27 mouse cellular contexts compared by ENCODE assay signal in the genomic region with DNA sequence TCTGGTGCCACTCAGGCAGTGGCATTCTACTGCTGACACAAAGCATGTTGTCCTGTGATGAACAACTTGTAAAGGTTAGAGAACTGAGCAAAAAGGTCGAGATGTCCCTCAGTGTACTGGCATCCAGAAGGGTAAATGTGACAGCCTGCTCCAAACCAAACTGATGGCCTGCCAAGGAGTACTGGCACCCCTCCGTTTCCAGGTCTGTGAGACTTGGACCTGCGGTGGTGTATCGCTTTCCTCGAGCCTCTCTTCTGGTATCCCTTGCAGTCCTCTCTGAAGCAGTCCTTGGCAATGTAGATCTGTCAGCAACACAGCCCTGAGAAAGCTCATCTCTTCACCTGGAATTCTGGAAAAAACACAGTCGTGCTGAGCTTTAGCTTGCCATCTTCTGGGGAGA. TPM values are rescaled to one million over a fixed set of nuclear protein-coding genes. Genes with fewer than 3 reads are reported as not detected.
DNase-seq lines count a peak whose midpoint lies in the region; ATAC-seq and TF ChIP-seq lines count a peak whose summit lies in the region.
"Had no signal": no experiment of that assay in that cellular context is flagged by ENCODE, and none has a peak within 500 bp of the region (broad histone marks: within the 10 kb centered on the region; RNA-seq: fewer than 3 reads in every experiment).

No protein-coding gene starts in this region.

- H3K4me1 ChIP-seq in kidney, embryonic 16.5 days (ENCODE audit: insufficient read depth, low read length) = peaks cover 25% of the 10 kb centered on the region
- H3K4me1 ChIP-seq in hindbrain, postnatal 0 days (ENCODE audit: insufficient read depth, low read length) = no peaks in the 10 kb centered on the region

- no peak overlapping the region for H3K27ac ChIP-seq in kidney, embryonic 16.5 days (ENCODE audit: low read length)
- H3K27ac ChIP-seq in hindbrain, postnatal 0 days = no peak overlapping the region
- H3K27ac ChIP-seq: embryonic facial prominence, embryonic 15.5 days; forebrain, embryonic 15.5 days; heart, embryonic 10.5 days; kidney, embryonic 15.5 days; liver, embryonic 14.5 days; midbrain, embryonic 13.5 days had no signal

- 90% methylated on average over 6 of the region's 6 CpGs for WGBS in kidney, embryonic 16.5 days
- 72% methylated on average over 6 of the region's 6 CpGs for WGBS in hindbrain, postnatal 0 days

- intact Hi-C loops in left cerebral cortex, postnatal 36 days (cut with DNase I) = no loop called here
- intact Hi-C loops in heart, postnatal 10 days (cut with DNase I) = loop anchor here (2.0 kb wide), 1 partner anchor 53 kb away; a partner anchor contains a TSS

- H3K27me3 ChIP-seq in kidney, embryonic 16.5 days (ENCODE audit: insufficient read depth, low read length) = no peaks in the 10 kb centered on the region
- H3K27me3 ChIP-seq in hindbrain, postnatal 0 days (ENCODE audit: insufficient read depth, low read length) = no peaks in the 10 kb centered on the region
- H3K27me3 ChIP-seq: embryonic facial prominence, embryonic 15.5 days; forebrain, embryonic 15.5 days; kidney, embryonic 15.5 days; limb, embryonic 12.5 days; megakaryocyte, embryonic 14.5 days; midbrain, embryonic 13.5 days had no signal

- no peak for DNase-seq in cerebellum, postnatal 4 days (ENCODE audit: low spot score in 2 of 2)
- DNase-seq in cerebellum, postnatal 10 days = peak; percentile 83 to 86
- peak; percentile 59 to 73 for DNase-seq in gastrocnemius, adult 8-10 months (ENCODE audit: low spot score in 2 of 2)
- no peak for DNase-seq in left cerebral cortex, postnatal 36 days (ENCODE audit: low spot score in 2 of 2)
- DNase-seq in heart, postnatal 10 days = no peak
- DNase-seq in hindbrain, postnatal 0 days (ENCODE audit: low spot score) = no peak
- DNase-seq: adrenal gland, postnatal 14 days; kidney, adult 11 months; lung, embryonic 14.5 days; lung, postnatal 36 days; thymus, adult 18-20 months; thymus, postnatal 36 days had no signal

- no peaks in the 10 kb centered on the region for H3K9me3 ChIP-seq in kidney, embryonic 16.5 days (ENCODE audit: low read length)
- no peaks in the 10 kb centered on the region for H3K9me3 ChIP-seq in hindbrain, postnatal 0 days (ENCODE audit: low read length)
- H3K9me3 ChIP-seq: embryonic facial prominence, embryonic 15.5 days; forebrain, embryonic 15.5 days; heart, embryonic 10.5 days; kidney, embryonic 15.5 days; limb, embryonic 12.5 days; megakaryocyte, embryonic 14.5 days; midbrain, embryonic 13.5 days had no signal

- no peak overlapping the region for H3K9ac ChIP-seq in kidney, embryonic 16.5 days (replicated peaks; ENCODE audit: low read length)
- H3K9ac ChIP-seq in hindbrain, postnatal 0 days (replicated peaks; ENCODE audit: low read length) = no peak overlapping the region
- H3K9ac ChIP-seq: embryonic facial prominence, embryonic 15.5 days; forebrain, embryonic 15.5 days; kidney, embryonic 15.5 days; limb, embryonic 12.5 days; liver, embryonic 14.5 days; lung, embryonic 14.5 days; midbrain, embryonic 13.5 days had no signal

- peak; percentile 84 for ATAC-seq in cerebellum, adult (ENCODE audit: insufficient number of reproducible peaks, low FRiP score, low TSS enrichment)
- ATAC-seq in kidney, embryonic 16.5 days (ENCODE audit: low FRiP score, low TSS enrichment) = no peak
- ATAC-seq in hindbrain, postnatal 0 days = no peak
- ATAC-seq: activated CD4-positive, CD25-positive, alpha-beta regulatory T cell, adult 4 months; forebrain, embryonic 15.5 days; midbrain, embryonic 13.5 days had no signal

- TF ChIP-seq CTCF in hindbrain, postnatal 0 days (IDR thresholded peaks at IDR 0.05; ENCODE audit: low read depth) = no peak

- H3K4me2 ChIP-seq in kidney, embryonic 16.5 days (replicated peaks; ENCODE audit: low read depth, low read length) = no peak overlapping the region
- H3K4me2 ChIP-seq in hindbrain, postnatal 0 days (ENCODE audit: low read depth, low read length) = no peak overlapping the region
- H3K4me2 ChIP-seq: embryonic facial prominence, embryonic 15.5 days; forebrain, embryonic 15.5 days; kidney, embryonic 15.5 days; limb, embryonic 12.5 days; lung, embryonic 14.5 days; midbrain, embryonic 13.5 days had no signal

- H3K36me3 ChIP-seq in kidney, embryonic 16.5 days (ENCODE audit: insufficient read depth, low read length) = no peaks in the 10 kb centered on the region
- no peaks in the 10 kb centered on the region for H3K36me3 ChIP-seq in hindbrain, postnatal 0 days (ENCODE audit: insufficient read depth, low read length)
- H3K36me3 ChIP-seq: forebrain, embryonic 15.5 days; kidney, embryonic 15.5 days; limb, embryonic 12.5 days had no signal

- H3K4me3 ChIP-seq in kidney, embryonic 16.5 days (ENCODE audit: low read length) = no peak overlapping the region
- H3K4me3 ChIP-seq in hindbrain, postnatal 0 days (ENCODE audit: low read length) = no peak overlapping the region
- H3K4me3 ChIP-seq: embryonic facial prominence, embryonic 15.5 days; forebrain, embryonic 15.5 days; heart, embryonic 10.5 days; kidney, embryonic 15.5 days; limb, embryonic 12.5 days; megakaryocyte, embryonic 14.5 days; midbrain, embryonic 13.5 days had no signal

RNA-seq across cellular contexts. Expression of a gene that starts 53.4 kb away (rescaled TPM):
- total RNA-seq in gastrocnemius, adult 8-10 months (2022) = 10 to 100 TPM; 44.0 to 58.3 (median 47.6) TPM
- 10 to 100 TPM; 12.7 to 13.9 TPM for total RNA-seq in left cerebral cortex, postnatal 36 days (2021)
- total RNA-seq in heart, postnatal 10 days (2021) = 10 to 100 TPM; 19.8 to 20.7 TPM
- 27.0 and 28.2 TPM in 2 replicates for polyA plus RNA-seq in kidney, embryonic 16.5 days (2015; fragmentation: Nextera tagmentation; extraction: Ambion mirVana)
- 4.0 and 5.9 TPM in 2 replicates for total RNA-seq in hindbrain, postnatal 0 days (2014; rRNA removed)
- 4.4 and 4.5 TPM in 2 replicates for polyA plus RNA-seq in hindbrain, postnatal 0 days (2015; fragmentation: Nextera tagmentation; extraction: Ambion mirVana)

RNA-seq across cellular contexts. Expression of a gene that starts 56.9 kb away (rescaled TPM):
- 10 to 100 TPM; 10.5 to 13.4 (median 11.8) TPM for total RNA-seq in gastrocnemius, adult 8-10 months (2022)
- total RNA-seq in left cerebral cortex, postnatal 36 days (2021) = 10 to 100 TPM; 14.4 to 15.8 TPM
- 10 to 100 TPM; 30.2 to 34.0 TPM for total RNA-seq in heart, postnatal 10 days (2021)
- 74.7 and 76.7 TPM in 2 replicates for polyA plus RNA-seq in kidney, embryonic 16.5 days (2015; fragmentation: Nextera tagmentation; extraction: Ambion mirVana)
- total RNA-seq in hindbrain, postnatal 0 days (2014; rRNA removed) = 14.4 and 22.4 TPM in 2 replicates
- polyA plus RNA-seq in hindbrain, postnatal 0 days (2015; fragmentation: Nextera tagmentation; extraction: Ambion mirVana) = 39.1 and 41.5 TPM in 2 replicates
- total RNA-seq: granulocyte monocyte progenitor cell, adult 5-6 weeks; hematopoietic stem cell, adult 5-6 weeks; monocyte, adult 5-6 weeks; neutrophil, adult 5-6 weeks had no signal

Comparison
In these comparisons a context has a peak if more than half of its experiments do, and no peak if none do; other contexts are left out.
1. DNase-seq: peak in cerebellum, postnatal 10 days (2 of 2) and gastrocnemius, adult 8-10 months (2 of 2); none in cerebellum, postnatal 4 days (0 of 2), left cerebral cortex, postnatal 36 days (0 of 2), heart, postnatal 10 days (0 of 2) and hindbrain, postnatal 0 days (single experiment).